Mouse (Mus musculus) embryo, embryonic 11.5 days (tissue): ENCODE results near the gene 9230102O04Rik.

Experiments
- DNase-seq: peaks from one replicate; pipeline ENCODE4 v3.0.0-alpha.2; 2012; ENCODE audit warnings: low read depth, low spot score

The 9230102O04Rik gene

GRCm38 (mm10) chr2:9888913-9889650, at the start of gene 9230102O04Rik:
TSS of gene 9230102O04Rik (minus strand) at chr2:9889540.
- DNase-seq, result no peak

GRCm38 (mm10) chr2:9935965-9936364, 46.6 kb upstream of the 9230102O04Rik start:
- no peak for DNase-seq

GRCm38 (mm10) chr2:9926905-9927283, 37.6 kb upstream of the 9230102O04Rik start:
- DNase-seq, result no peak

- DNase-seq, result no peak
Measured at GRCm38 (mm10) chr2:9926194-9926904, 37.0 kb upstream of the 9230102O04Rik start.

- DNase-seq, result no peak
Measured at GRCm38 (mm10) chr2:9918691-9919471, 29.5 kb upstream of the 9230102O04Rik start.

GRCm38 (mm10) chr2:9917602-9918001, 28.3 kb upstream of the 9230102O04Rik start:
- DNase-seq, result no peak

GRCm38 (mm10) chr2:9905995-9906394, 16.7 kb upstream of the 9230102O04Rik start:
- no peak for DNase-seq

GRCm38 (mm10) chr2:9903854-9904560, 14.7 kb upstream of the 9230102O04Rik start:
- no peak for DNase-seq

GRCm38 (mm10) chr2:9897846-9898245, 8.5 kb upstream of the 9230102O04Rik start:
- DNase-seq, result no peak

- no peak for DNase-seq
Measured at GRCm38 (mm10) chr2:9896097-9896770, 6.9 kb upstream of the 9230102O04Rik start.

- DNase-seq, result no peak
Measured at GRCm38 (mm10) chr2:9894836-9895593, 5.7 kb upstream of the 9230102O04Rik start.

- no peak for DNase-seq
Measured at GRCm38 (mm10) chr2:9893272-9893953, 4.1 kb upstream of the 9230102O04Rik start.

- no peak for DNase-seq
Measured at GRCm38 (mm10) chr2:9892541-9892940, 3.2 kb upstream of the 9230102O04Rik start.

- no peak for DNase-seq
Measured at GRCm38 (mm10) chr2:9890906-9891305, 1.6 kb upstream of the 9230102O04Rik start.

- no peak for DNase-seq
Measured at GRCm38 (mm10) chr2:9890251-9890650, 911 bp upstream of the 9230102O04Rik start.

GRCm38 (mm10) chr2:9889651-9890183, 377 bp upstream of the 9230102O04Rik start, which contains the start of gene Gata3:
TSS of gene Gata3 (minus strand) at chr2:9890034.
- DNase-seq, result no peak

GRCm38 (mm10) chr2:9887636-9888035, 1.7 kb downstream of the 9230102O04Rik start:
- DNase-seq, result no peak

GRCm38 (mm10) chr2:9886921-9887610, 2.3 kb downstream of the 9230102O04Rik start:
- no peak for DNase-seq

GRCm38 (mm10) chr2:9886031-9886430, 3.3 kb downstream of the 9230102O04Rik start:
- no peak for DNase-seq
